Comparison of ENCODE assay signal across 9 mouse cellular contexts in genomic region chr15:79834881-79835260, GRCm38 (mm10). TPM values are rescaled to one million over a fixed set of nuclear protein-coding genes. Genes with fewer than 3 reads are reported as not detected.
DNase-seq lines count a peak whose midpoint lies in the region; ATAC-seq and TF ChIP-seq lines count a peak whose summit lies in the region.
"Had no signal": no experiment of that assay in that cellular context is flagged by ENCODE, and none has a peak within 500 bp of the region (broad histone marks: within the 10 kb centered on the region; RNA-seq: fewer than 3 reads in every experiment).

No protein-coding gene starts in this region.

- H3K27me3 ChIP-seq in lung, postnatal 0 days (replicated peaks; ENCODE audit: insufficient read depth, low read length): no peaks in the 10 kb centered on the region
- peaks cover 31% of the 10 kb centered on the region for H3K27me3 ChIP-seq in liver, embryonic 12.5 days (replicated peaks)
- no peaks in the 10 kb centered on the region for H3K27me3 ChIP-seq in stomach, postnatal 0 days (ENCODE audit: control insufficient read depth, insufficient read depth, low read length)

- DNase-seq in cerebellum, adult 11-12 months: peak; percentile 48
- DNase-seq in cerebellum, adult 11 months: no peak
- no peak for DNase-seq in lung, postnatal 0 days (ENCODE audit: low spot score)
- DNase-seq in lung, adult 2 months: no peak
- DNase-seq in stomach, postnatal 0 days (ENCODE audit: low spot score): no peak
- DNase-seq in adrenal gland, postnatal 36 days: no peak
- DNase-seq in adrenal gland, adult 2 months: no peak

- TF ChIP-seq POLR2A in lung, adult 2 months (IDR thresholded peaks at IDR 0.05; ENCODE audit: borderline replicate concordance, extremely low read depth, low read depth, low read length): no peak

- H3K9ac ChIP-seq in lung, postnatal 0 days (replicated peaks; ENCODE audit: low read depth): no peak overlapping the region
- H3K9ac ChIP-seq in liver, embryonic 12.5 days: no peak overlapping the region
- H3K9ac ChIP-seq in stomach, postnatal 0 days (ENCODE audit: low read length): no peak overlapping the region

- WGBS in lung, postnatal 0 days: 47% methylated on average over 9 of the region's 9 CpGs
- 59% methylated on average over 9 of the region's 9 CpGs for WGBS in lung, adult 2 months
- 62% methylated on average over 9 of the region's 9 CpGs for WGBS in liver, embryonic 12.5 days (ENCODE audit: insufficient replicate concordance)
- WGBS in stomach, postnatal 0 days: 49% methylated on average over 9 of the region's 9 CpGs

- peak overlapping the region; percentile 79; the same call in 1 of the 2 replicates for H3K27ac ChIP-seq in lung, postnatal 0 days (ENCODE audit: low read length)
- H3K27ac ChIP-seq in liver, embryonic 12.5 days: no peak overlapping the region
- peak overlapping the region; percentile 90 for H3K27ac ChIP-seq in stomach, postnatal 0 days (replicated peaks)

- peaks cover 3% of the 10 kb centered on the region; the same call in 1 of the 2 replicates for H3K4me1 ChIP-seq in lung, postnatal 0 days (ENCODE audit: insufficient read depth, low read depth, low read length)
- H3K4me1 ChIP-seq in lung, adult 2 months (ENCODE audit: control insufficient read depth, insufficient read depth, low read length): peaks cover 3% of the 10 kb centered on the region; the same call in 1 of the 2 replicates
- H3K4me1 ChIP-seq in liver, embryonic 12.5 days: peaks cover 33% of the 10 kb centered on the region
- no peaks in the 10 kb centered on the region for H3K4me1 ChIP-seq in stomach, postnatal 0 days (replicated peaks; ENCODE audit: control insufficient read depth, insufficient read depth)

- ATAC-seq in lung, postnatal 0 days: no peak
- no peak for ATAC-seq in liver, embryonic 12.5 days
- ATAC-seq in stomach, postnatal 0 days (ENCODE audit: low FRiP score, low TSS enrichment): no peak

- no peak for TF ChIP-seq EP300 in lung, postnatal 0 days (IDR thresholded peaks at IDR 0.05)
- TF ChIP-seq EP300 in stomach, postnatal 0 days (optimal IDR thresholded peaks at IDR 0.05): no peak

- H3K4me3 ChIP-seq in lung, postnatal 0 days (ENCODE audit: low read depth, low read length): no peak overlapping the region
- H3K4me3 ChIP-seq in lung, adult 2 months (replicated peaks; ENCODE audit: extremely low read depth, low read depth, low read length): no peak overlapping the region
- peak overlapping the region; percentile 73; the same call in 1 of the 2 replicates for H3K4me3 ChIP-seq in liver, embryonic 12.5 days
- H3K4me3 ChIP-seq in stomach, postnatal 0 days (ENCODE audit: low read depth, low read length): peak overlapping the region; percentile 78; the same call in 1 of the 2 replicates

- H3K4me2 ChIP-seq in lung, postnatal 0 days (replicated peaks; ENCODE audit: low read depth, low read length): 0 out of 2 replicates have a peak overlapping the region, but pooled peaks have one; percentile 88
- peak overlapping the region; percentile 86 for H3K4me2 ChIP-seq in liver, embryonic 12.5 days
- peak overlapping the region; percentile 89 for H3K4me2 ChIP-seq in stomach, postnatal 0 days (replicated peaks; ENCODE audit: low read depth)

- H3K36me3 ChIP-seq in lung, postnatal 0 days (ENCODE audit: insufficient read depth, low read length): no peaks in the 10 kb centered on the region
- H3K36me3 ChIP-seq in liver, embryonic 12.5 days: peaks cover 7% of the 10 kb centered on the region; the same call in 1 of the 2 replicates
- H3K36me3 ChIP-seq in stomach, postnatal 0 days (ENCODE audit: control insufficient read depth, insufficient read depth, low read length): no peaks in the 10 kb centered on the region; the same call in 1 of the 2 replicates

- no peaks in the 10 kb centered on the region for H3K9me3 ChIP-seq in lung, postnatal 0 days (ENCODE audit: low read length)
- no peaks in the 10 kb centered on the region for H3K9me3 ChIP-seq in liver, embryonic 12.5 days (replicated peaks)
- no peaks in the 10 kb centered on the region for H3K9me3 ChIP-seq in stomach, postnatal 0 days (ENCODE audit: control insufficient read depth, low read length)

- TF ChIP-seq CTCF in lung, postnatal 0 days (IDR thresholded peaks at IDR 0.05): no peak
- no peak for TF ChIP-seq CTCF in lung, adult 2 months (IDR thresholded peaks at IDR 0.05; ENCODE audit: insufficient read depth, low read length)
- TF ChIP-seq CTCF in stomach, postnatal 0 days (IDR thresholded peaks at IDR 0.05; ENCODE audit: low read depth): no peak

RNA-seq across cellular contexts. Expression of gene Cbx6, which starts 0.4 kb away (rescaled TPM):
- polyA plus RNA-seq in lung, postnatal 0 days (2015; fragmentation: Nextera tagmentation; extraction: Ambion mirVana): 52.2 and 60.6 TPM in 2 replicates
- polyA plus RNA-seq in lung, adult 2 months (2012; rRNA removed): 87.3 and 94.1 TPM in 2 replicates
- polyA plus RNA-seq in liver, embryonic 12.5 days (2016; fragmentation: Nextera tagmentation; extraction: Ambion mirVana): 11.2 and 11.7 TPM in 2 replicates
- polyA plus RNA-seq in stomach, postnatal 0 days (2015; fragmentation: Nextera tagmentation; extraction: Ambion mirVana): 33.3 and 34.8 TPM in 2 replicates
- 10 to 100 TPM; 55.8 to 57.4 TPM for total RNA-seq in adrenal gland, postnatal 36 days (2021)
- total RNA-seq in adrenal gland, adult 2 months (2021): 10 to 100 TPM; 46.2 to 67.3 TPM
- 105 and 106 TPM in 2 replicates for polyA plus RNA-seq in adrenal gland, adult 2 months (2012; rRNA removed)

RNA-seq across cellular contexts. Expression of gene Npcd, which starts 0.8 kb away (rescaled TPM):
- 0.13 TPM in 1 of 2 replicates, not detected in the other for polyA plus RNA-seq in lung, postnatal 0 days (2015; fragmentation: Nextera tagmentation; extraction: Ambion mirVana)
- 0.50 and 1.4 TPM in 2 replicates for polyA plus RNA-seq in lung, adult 2 months (2012; rRNA removed)
- polyA plus RNA-seq in liver, embryonic 12.5 days (2016; fragmentation: Nextera tagmentation; extraction: Ambion mirVana): not detected in 2 replicates
- 0.81 TPM in 1 of 2 replicates, not detected in the other for polyA plus RNA-seq in stomach, postnatal 0 days (2015; fragmentation: Nextera tagmentation; extraction: Ambion mirVana)
- total RNA-seq in adrenal gland, postnatal 36 days (2021): 1 to 10 TPM; 1.1 to 2.2 TPM
- total RNA-seq in adrenal gland, adult 2 months (2021): 1 to 10 TPM; 1.2 to 2.0 TPM
- 13.4 and 14.6 TPM in 2 replicates for polyA plus RNA-seq in adrenal gland, adult 2 months (2012; rRNA removed)
- total RNA-seq: liver, adult 2 months had no signal
- polyA plus RNA-seq: liver, adult 2 months had no signal

RNA-seq across cellular contexts. Expression of gene Nptxr, which starts 30.3 kb away (rescaled TPM):
- 1.0 and 1.2 TPM in 2 replicates for polyA plus RNA-seq in lung, postnatal 0 days (2015; fragmentation: Nextera tagmentation; extraction: Ambion mirVana)
- 3.1 and 3.7 TPM in 2 replicates for polyA plus RNA-seq in lung, adult 2 months (2012; rRNA removed)
- polyA plus RNA-seq in liver, embryonic 12.5 days (2016; fragmentation: Nextera tagmentation; extraction: Ambion mirVana): 0.24 and 0.31 TPM in 2 replicates
- 2.0 and 2.5 TPM in 2 replicates for polyA plus RNA-seq in stomach, postnatal 0 days (2015; fragmentation: Nextera tagmentation; extraction: Ambion mirVana)
- total RNA-seq in adrenal gland, postnatal 36 days (2021): 1 to 10 TPM; 6.0 to 6.7 TPM
- total RNA-seq in adrenal gland, adult 2 months (2021): 1 to 10 TPM; 4.4 to 7.9 TPM
- 5.5 and 6.3 TPM in 2 replicates for polyA plus RNA-seq in adrenal gland, adult 2 months (2012; rRNA removed)

RNA-seq across cellular contexts. Expression of gene Apobec3, which starts 56.6 kb away (rescaled TPM):
- polyA plus RNA-seq in lung, postnatal 0 days (2015; fragmentation: Nextera tagmentation; extraction: Ambion mirVana): 24.8 and 29.5 TPM in 2 replicates
- 29.7 and 36.7 TPM in 2 replicates for polyA plus RNA-seq in lung, adult 2 months (2012; rRNA removed)
- polyA plus RNA-seq in liver, embryonic 12.5 days (2016; fragmentation: Nextera tagmentation; extraction: Ambion mirVana): 54.7 and 57.4 TPM in 2 replicates
- 18.2 and 18.5 TPM in 2 replicates for polyA plus RNA-seq in stomach, postnatal 0 days (2015; fragmentation: Nextera tagmentation; extraction: Ambion mirVana)
- total RNA-seq in adrenal gland, postnatal 36 days (2021): 10 to 100 TPM; 14.5 to 15.7 TPM
- 10 to 100 TPM; 13.1 to 16.5 TPM for total RNA-seq in adrenal gland, adult 2 months (2021)
- polyA plus RNA-seq in adrenal gland, adult 2 months (2012; rRNA removed): 5.2 and 6.7 TPM in 2 replicates

RNA-seq across cellular contexts. Expression of gene Dnal4, which starts 57.2 kb away (rescaled TPM):
- polyA plus RNA-seq in lung, postnatal 0 days (2015; fragmentation: Nextera tagmentation; extraction: Ambion mirVana): 49.5 and 52.4 TPM in 2 replicates
- polyA plus RNA-seq in lung, adult 2 months (2012; rRNA removed): 51.1 and 51.2 TPM in 2 replicates
- 13.5 and 14.0 TPM in 2 replicates for polyA plus RNA-seq in liver, embryonic 12.5 days (2016; fragmentation: Nextera tagmentation; extraction: Ambion mirVana)
- 30.5 and 31.4 TPM in 2 replicates for polyA plus RNA-seq in stomach, postnatal 0 days (2015; fragmentation: Nextera tagmentation; extraction: Ambion mirVana)
- 10 to 100 TPM; 19.5 to 22.9 TPM for total RNA-seq in adrenal gland, postnatal 36 days (2021)
- 10 to 100 TPM; 13.9 to 24.8 TPM for total RNA-seq in adrenal gland, adult 2 months (2021)
- 39.9 and 43.0 TPM in 2 replicates for polyA plus RNA-seq in adrenal gland, adult 2 months (2012; rRNA removed)

Comparison
In these comparisons a context has a peak if more than half of its experiments do, and no peak if none do; other contexts are left out.
1. H3K4me3 ChIP-seq: peak in liver, embryonic 12.5 days (single experiment) and stomach, postnatal 0 days (single experiment); none in lung, postnatal 0 days (single experiment) and lung, adult 2 months (single experiment).
2. Peak in every context shown above with its lines, with median percentiles within 50 percentile points of each other: H3K4me2 ChIP-seq.